Mouse (Mus musculus): ENCODE data around the gene Scaf4. TPM values are rescaled to one million over a fixed set of nuclear protein-coding genes. Genes with fewer than 3 reads are reported as not detected.

Scaf4 gene
- polyA plus RNA-seq, 1 experiment from 2014 or later: 28.2 TPM

DNA sequence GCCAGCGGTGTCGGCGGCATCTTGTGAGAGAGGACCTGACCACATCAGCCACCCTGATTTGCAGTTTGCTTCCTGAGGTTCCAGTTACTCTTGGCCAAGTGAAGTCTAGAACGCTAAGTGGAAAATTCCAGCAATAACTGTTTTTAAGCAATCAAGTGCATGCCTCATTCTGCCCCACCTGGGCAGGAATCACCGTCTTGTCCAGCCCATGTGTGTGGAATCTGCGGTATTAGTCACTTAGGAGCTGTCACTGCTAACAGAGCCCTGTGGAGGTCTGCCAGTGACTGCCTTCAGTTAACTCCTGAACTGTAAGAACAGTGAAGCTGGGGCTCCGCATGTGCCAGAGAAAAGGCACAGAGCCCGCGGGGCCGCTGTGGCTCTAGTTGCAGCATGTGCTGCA lies 73.6 kb downstream of the Scaf4 start:
- ATAC-seq (ENCODE audit: low FRiP score, low TSS enrichment): no peak
- no peak overlapping the region for H3K4me2 ChIP-seq (ENCODE audit: low read length)
- H3K9ac ChIP-seq (replicated peaks; ENCODE audit: low read length): no peak overlapping the region
- no peaks in the 10 kb centered on the region for H3K4me1 ChIP-seq (ENCODE audit: control insufficient read depth, insufficient read depth, low read length)
- no peak overlapping the region for H3K27ac ChIP-seq (replicated peaks; ENCODE audit: low read depth, low read length)
- WGBS: 90% methylated on average over 10 of the region's 10 CpGs
- H3K9me3 ChIP-seq (ENCODE audit: control insufficient read depth, low read length): no peaks in the 10 kb centered on the region
- H3K36me3 ChIP-seq (ENCODE audit: control insufficient read depth, insufficient read depth, low read length): no peaks in the 10 kb centered on the region
- no peaks in the 10 kb centered on the region for H3K27me3 ChIP-seq (ENCODE audit: control insufficient read depth, insufficient read depth, low read length)
- H3K4me3 ChIP-seq (replicated peaks; ENCODE audit: low read depth, low read length): no peak overlapping the region
- DNase-seq: no peak

DNA sequence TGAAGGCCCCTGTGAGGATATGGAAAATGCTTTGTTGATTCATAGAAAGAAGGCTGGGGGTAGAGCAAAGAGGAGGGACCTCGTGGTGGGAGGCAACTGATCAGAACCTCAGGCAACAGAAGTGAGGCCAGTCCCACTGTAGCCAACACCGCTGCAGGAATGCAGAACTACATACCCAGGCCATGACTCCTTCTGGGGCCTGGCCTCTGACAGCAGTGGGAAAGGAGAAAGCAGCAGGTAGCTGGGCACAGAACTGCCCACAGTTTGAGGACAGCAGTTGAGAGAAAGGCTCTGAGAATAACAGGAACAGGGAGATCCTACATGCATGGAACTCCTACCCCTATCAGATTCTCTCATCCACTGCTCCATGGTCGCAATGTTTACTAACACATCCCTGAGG lies 75.3 kb downstream of the Scaf4 start:
- no peak for DNase-seq
- Histone ChIP-seq H3K36me3 (ENCODE audit: control insufficient read depth, insufficient read depth, low read length) (no peaks in the 10 kb centered on the region), H3K27ac (replicated peaks; ENCODE audit: low read depth, low read length) (no peak overlapping the region), H3K4me3 (replicated peaks; ENCODE audit: low read depth, low read length) (no peak overlapping the region), H3K27me3 (ENCODE audit: control insufficient read depth, insufficient read depth, low read length) (no peaks in the 10 kb centered on the region), H3K9ac (replicated peaks; ENCODE audit: low read length) (no peak overlapping the region), H3K4me2 (ENCODE audit: low read length) (no peak overlapping the region), H3K9me3 (ENCODE audit: control insufficient read depth, low read length) (no peaks in the 10 kb centered on the region), H3K4me1 (ENCODE audit: control insufficient read depth, insufficient read depth, low read length) (no peaks in the 10 kb centered on the region)
- WGBS: 78% methylated on average over 3 of the region's 3 CpGs
- ATAC-seq (ENCODE audit: low FRiP score, low TSS enrichment): no peak

DNA sequence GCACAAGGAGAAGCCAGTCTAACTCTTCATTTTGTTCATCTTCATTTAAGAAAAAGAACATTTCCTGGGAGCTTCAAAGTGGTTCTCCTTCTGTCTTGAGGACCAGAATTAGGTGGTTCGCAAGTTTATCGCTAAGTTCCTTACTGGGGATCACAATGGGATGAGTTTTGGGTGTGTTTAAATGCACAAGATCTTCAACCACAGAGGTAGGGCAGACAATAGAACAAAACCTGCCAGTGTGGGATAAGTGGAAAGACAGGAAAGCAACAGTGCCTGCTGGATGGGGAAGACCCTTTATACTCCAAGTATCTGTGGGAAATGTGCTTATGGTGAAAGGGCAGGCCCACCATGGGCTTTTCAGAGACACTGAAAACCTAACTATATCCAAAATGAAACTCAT lies 79.4 kb downstream of the Scaf4 start:
- Histone ChIP-seq H3K36me3 (ENCODE audit: control insufficient read depth, insufficient read depth, low read length) (no peaks in the 10 kb centered on the region), H3K27me3 (ENCODE audit: control insufficient read depth, insufficient read depth, low read length) (no peaks in the 10 kb centered on the region), H3K4me2 (ENCODE audit: low read length) (no peak overlapping the region), H3K9me3 (ENCODE audit: control insufficient read depth, low read length) (no peaks in the 10 kb centered on the region), H3K4me1 (ENCODE audit: control insufficient read depth, insufficient read depth, low read length) (no peaks in the 10 kb centered on the region), H3K4me3 (replicated peaks; ENCODE audit: low read depth, low read length) (no peak overlapping the region), H3K9ac (replicated peaks; ENCODE audit: low read length) (no peak overlapping the region), H3K27ac (replicated peaks; ENCODE audit: low read depth, low read length) (no peak overlapping the region)
- no peak for ATAC-seq (ENCODE audit: low FRiP score, low TSS enrichment)
- 95% methylated on average over 2 of the region's 2 CpGs for WGBS
- DNase-seq: no peak

DNA sequence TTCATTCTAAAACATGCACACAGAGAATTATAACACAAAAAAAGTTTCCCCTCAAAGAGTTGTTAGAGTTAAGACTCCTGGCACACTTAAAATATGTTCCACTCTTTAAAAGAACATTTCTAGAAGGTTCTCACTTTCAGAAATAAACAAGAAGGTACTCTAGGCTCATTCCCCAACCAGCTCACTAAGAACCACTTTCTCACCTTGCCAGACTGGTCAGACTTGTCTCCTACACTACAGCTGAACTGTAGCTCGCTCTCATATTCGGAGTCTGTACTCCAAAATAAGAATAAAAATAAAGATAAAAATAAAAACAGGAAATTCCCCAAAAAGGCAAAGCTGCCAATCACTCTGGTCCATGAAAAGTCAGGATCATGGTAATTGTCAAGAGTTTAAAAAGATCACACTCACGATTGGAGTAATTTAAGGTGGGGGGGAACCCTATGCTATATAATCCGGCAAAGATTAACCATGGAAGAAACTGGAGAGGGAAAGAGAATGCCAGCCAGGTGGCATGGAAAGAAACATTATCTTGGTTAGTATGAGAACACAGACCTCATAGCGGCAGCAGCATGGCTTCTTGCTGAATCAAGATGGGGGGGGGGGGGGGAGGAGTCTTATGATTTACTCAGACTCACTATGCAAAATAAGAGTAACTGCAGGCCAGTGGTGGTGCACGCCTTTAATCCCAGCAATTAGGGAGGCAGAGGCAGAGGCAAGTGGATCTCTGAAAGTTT lies 80.9 kb downstream of the Scaf4 start:
- H3K27ac ChIP-seq (replicated peaks; ENCODE audit: low read depth, low read length): no peak overlapping the region
- WGBS: 82% methylated on average over 6 of the region's 6 CpGs
- no peak overlapping the region for H3K4me3 ChIP-seq (replicated peaks; ENCODE audit: low read depth, low read length)
- no peaks in the 10 kb centered on the region for H3K4me1 ChIP-seq (ENCODE audit: control insufficient read depth, insufficient read depth, low read length)
- ATAC-seq (ENCODE audit: low FRiP score, low TSS enrichment) (no peak), DNase-seq (no peak)
- no peak overlapping the region for H3K9ac ChIP-seq (replicated peaks; ENCODE audit: low read length)
- H3K9me3 ChIP-seq (ENCODE audit: control insufficient read depth, low read length): no peaks in the 10 kb centered on the region
- H3K36me3 ChIP-seq (ENCODE audit: control insufficient read depth, insufficient read depth, low read length): no peaks in the 10 kb centered on the region
- H3K27me3 ChIP-seq (ENCODE audit: control insufficient read depth, insufficient read depth, low read length): no peaks in the 10 kb centered on the region
- H3K4me2 ChIP-seq (ENCODE audit: low read length): no peak overlapping the region

DNA sequence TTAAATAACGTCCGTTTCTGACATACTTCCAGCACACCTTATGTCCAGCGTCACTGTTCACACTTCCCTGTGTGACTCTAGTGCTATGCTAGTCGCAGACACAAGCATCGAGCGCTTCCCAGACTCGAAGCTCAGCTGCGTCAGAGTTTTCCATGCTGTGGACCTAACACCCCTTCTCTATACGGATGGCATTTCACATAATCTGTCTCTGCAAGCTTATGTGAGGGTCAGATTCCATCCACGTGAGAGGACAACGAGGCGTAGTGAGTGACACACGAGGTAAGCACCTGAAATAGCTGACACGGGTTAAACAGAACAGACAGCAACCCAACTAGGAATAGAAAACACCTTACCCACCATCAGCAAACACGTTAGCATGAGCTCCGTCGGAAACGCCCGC lies 82.2 kb downstream of the Scaf4 start:
- DNase-seq (no peak), ATAC-seq (ENCODE audit: low FRiP score, low TSS enrichment) (no peak)
- no peaks in the 10 kb centered on the region for H3K27me3 ChIP-seq (ENCODE audit: control insufficient read depth, insufficient read depth, low read length)
- H3K36me3 ChIP-seq (ENCODE audit: control insufficient read depth, insufficient read depth, low read length): no peaks in the 10 kb centered on the region
- no peak overlapping the region for H3K27ac ChIP-seq (replicated peaks; ENCODE audit: low read depth, low read length)
- H3K4me1 ChIP-seq (ENCODE audit: control insufficient read depth, insufficient read depth, low read length): 0 out of 2 replicates have a peak, but pooled peaks cover 7% of the 10 kb centered on the region
- no peak overlapping the region for H3K4me3 ChIP-seq (replicated peaks; ENCODE audit: low read depth, low read length)
- H3K4me2 ChIP-seq (ENCODE audit: low read length): no peak overlapping the region
- no peaks in the 10 kb centered on the region for H3K9me3 ChIP-seq (ENCODE audit: control insufficient read depth, low read length)
- 79% methylated on average over 19 of the region's 19 CpGs for WGBS
- no peak overlapping the region for H3K9ac ChIP-seq (replicated peaks; ENCODE audit: low read length)

DNA sequence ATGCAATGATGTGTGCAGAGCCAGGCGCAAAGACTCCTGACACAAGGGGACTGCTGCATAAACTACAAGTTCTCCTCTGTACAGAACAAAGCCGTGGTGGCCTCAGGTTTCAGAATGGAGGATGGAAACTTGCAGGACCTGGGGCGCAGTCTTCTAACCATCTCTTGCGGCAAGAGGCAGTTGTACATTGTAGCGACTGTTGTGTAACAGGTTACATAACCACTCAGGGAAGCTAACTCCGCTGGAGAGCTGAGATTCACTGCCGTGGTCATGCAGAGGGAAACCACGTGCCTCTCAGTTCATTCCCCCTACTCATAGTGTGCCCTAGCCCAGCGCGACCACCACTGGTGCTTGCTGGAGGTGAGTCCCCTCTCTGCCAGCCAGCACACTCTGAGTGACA lies 85.1 kb downstream of the Scaf4 start:
- Histone ChIP-seq H3K9ac (replicated peaks; ENCODE audit: low read length) (no peak overlapping the region), H3K4me3 (replicated peaks; ENCODE audit: low read depth, low read length) (no peak overlapping the region), H3K4me1 (ENCODE audit: control insufficient read depth, insufficient read depth, low read length) (0 out of 2 replicates have a peak, but pooled peaks cover 7% of the 10 kb centered on the region), H3K27ac (replicated peaks; ENCODE audit: low read depth, low read length) (no peak overlapping the region), H3K9me3 (ENCODE audit: control insufficient read depth, low read length) (no peaks in the 10 kb centered on the region), H3K36me3 (ENCODE audit: control insufficient read depth, insufficient read depth, low read length) (no peaks in the 10 kb centered on the region), H3K4me2 (ENCODE audit: low read length) (no peak overlapping the region), H3K27me3 (ENCODE audit: control insufficient read depth, insufficient read depth, low read length) (no peaks in the 10 kb centered on the region)
- ATAC-seq (ENCODE audit: low FRiP score, low TSS enrichment) (no peak), DNase-seq (no peak)
- 89% methylated on average over 10 of the region's 10 CpGs for WGBS

DNA sequence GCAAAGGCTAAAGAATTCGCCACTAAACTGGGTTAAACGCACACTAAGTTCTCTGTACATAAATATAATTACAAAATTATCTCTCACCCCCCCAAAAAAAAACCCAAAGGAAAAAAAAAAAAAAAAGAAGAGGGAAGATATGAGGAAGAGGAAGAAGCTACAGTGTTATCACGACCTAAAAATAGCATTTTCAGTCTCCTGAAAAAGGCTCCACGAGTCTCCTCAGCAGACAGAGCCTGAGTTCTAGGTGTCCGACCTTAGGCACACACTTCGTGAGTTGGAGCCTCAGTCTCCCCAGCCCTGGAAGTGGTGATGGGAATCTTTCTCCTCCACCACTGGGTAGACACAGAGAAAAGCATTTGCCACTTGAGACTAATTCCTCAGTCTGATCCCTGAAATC lies 85.7 kb downstream of the Scaf4 start:
- Histone ChIP-seq H3K27ac (replicated peaks; ENCODE audit: low read depth, low read length) (no peak overlapping the region), H3K9ac (replicated peaks; ENCODE audit: low read length) (no peak overlapping the region), H3K36me3 (ENCODE audit: control insufficient read depth, insufficient read depth, low read length) (no peaks in the 10 kb centered on the region), H3K9me3 (ENCODE audit: control insufficient read depth, low read length) (no peaks in the 10 kb centered on the region), H3K4me3 (replicated peaks; ENCODE audit: low read depth, low read length) (no peak overlapping the region), H3K27me3 (ENCODE audit: control insufficient read depth, insufficient read depth, low read length) (no peaks in the 10 kb centered on the region), H3K4me1 (ENCODE audit: control insufficient read depth, insufficient read depth, low read length) (0 out of 2 replicates have a peak, but pooled peaks cover 7% of the 10 kb centered on the region), H3K4me2 (ENCODE audit: low read length) (no peak overlapping the region)
- WGBS: 92% methylated on average over 6 of the region's 6 CpGs
- ATAC-seq (ENCODE audit: low FRiP score, low TSS enrichment) (no peak), DNase-seq (no peak)

DNA sequence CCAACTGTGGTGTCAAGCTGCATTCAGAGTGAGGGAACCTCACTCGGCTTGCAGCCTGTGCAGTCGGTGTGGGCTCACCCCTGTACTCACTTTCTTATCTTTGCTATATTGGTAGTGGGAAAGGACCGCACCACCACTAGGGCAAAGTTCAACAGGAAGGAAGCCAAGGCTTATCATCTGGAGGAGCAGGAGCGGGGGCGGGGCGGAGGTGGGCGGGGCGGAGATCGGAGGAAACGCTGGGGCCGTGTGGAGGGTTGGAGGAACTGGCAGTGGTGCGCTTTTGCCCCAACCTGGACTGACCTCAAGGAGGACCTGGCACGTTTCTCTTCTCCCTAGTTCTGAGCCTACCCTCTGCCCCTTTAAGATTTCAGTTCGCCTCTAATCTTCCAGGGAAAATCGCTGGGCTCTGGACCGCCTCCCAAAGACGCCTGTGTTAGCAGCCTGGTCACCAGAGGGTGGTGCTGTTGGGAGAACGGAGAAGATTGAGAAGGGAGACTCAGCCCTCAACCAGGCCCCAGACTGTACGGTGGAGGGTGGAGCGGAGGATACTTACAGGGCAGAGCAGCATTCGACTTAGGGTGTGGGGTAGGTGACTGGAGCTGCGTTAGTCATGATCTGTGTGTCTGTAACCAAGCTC lies 86.8 kb downstream of the Scaf4 start:
- H3K27ac ChIP-seq (replicated peaks; ENCODE audit: low read depth, low read length): no peak overlapping the region
- DNase-seq (peak; percentile 82), ATAC-seq (ENCODE audit: low FRiP score, low TSS enrichment) (peak; percentile 88)
- no peaks in the 10 kb centered on the region for H3K9me3 ChIP-seq (ENCODE audit: control insufficient read depth, low read length)
- H3K27me3 ChIP-seq (ENCODE audit: control insufficient read depth, insufficient read depth, low read length): no peaks in the 10 kb centered on the region
- H3K4me1 ChIP-seq (ENCODE audit: control insufficient read depth, insufficient read depth, low read length): 0 out of 2 replicates have a peak, but pooled peaks cover 7% of the 10 kb centered on the region
- peak overlapping the region; percentile 31; the same call in 1 of the 2 replicates for H3K9ac ChIP-seq (replicated peaks; ENCODE audit: low read length)
- peak overlapping the region; percentile 34 for H3K4me3 ChIP-seq (replicated peaks; ENCODE audit: low read depth, low read length)
- 4% methylated on average over 22 of the region's 22 CpGs for WGBS
- H3K4me2 ChIP-seq (ENCODE audit: low read length): peak overlapping the region; percentile 56
- H3K36me3 ChIP-seq (ENCODE audit: control insufficient read depth, insufficient read depth, low read length): no peaks in the 10 kb centered on the region

Data from midbrain, embryonic 14.5 days (tissue).